Mouse (Mus musculus) G1E (cell line): ENCODE measurements around the gene Gm20532.

Experiments used
- CTCF ChIP-seq: IDR thresholded peaks from 2 replicates; pipeline ENCODE4 v1.5.1; 2012; ENCODE audit warnings: low read depth, low read length, inconsistent platforms, mixed read lengths
- GATA1 ChIP-seq: IDR thresholded peaks from 2 replicates; pipeline ENCODE4 v1.6.1; 2012; ENCODE audit warnings: borderline replicate concordance, low read length, inconsistent platforms, mixed read lengths
- GATA2 ChIP-seq: IDR thresholded peaks from 2 replicates; pipeline ENCODE4 v1.6.1; 2012; ENCODE audit warnings: low read depth, low read length, inconsistent platforms, borderline replicate concordance
- POLR2AphosphoS5 ChIP-seq: IDR thresholded peaks from 2 replicates; pipeline ENCODE4 v1.6.1; 2012; ENCODE audit warnings: low read depth, low read length, inconsistent platforms; ENCODE audit not compliant: insufficient replicate concordance
- TAL1 ChIP-seq: conservative IDR thresholded peaks from 2 replicates; pipeline ENCODE4 v1.6.1; 2012; ENCODE audit warnings: low read depth, low read length, inconsistent platforms, mixed read lengths

GRCm38 (mm10) chr2:26594461-26594933, 8.1 kb downstream of the Gm20532 start:
- TF ChIP-seq CTCF (no peak), TAL1 (no peak), GATA1 (no peak), POLR2AphosphoS5 (peak; percentile 77; the same call in 1 of the 2 replicates), GATA2 (no peak)
